Mouse (Mus musculus) testis, postnatal 14 days (tissue): ENCODE measurements around the gene Ccdc83.

Experiments
- DNase-seq: peaks from one replicate; pipeline ENCODE4 v3.0.0; 2021; ENCODE audit warnings: low spot score

Gene Ccdc83

GRCm38 (mm10) chr7:90265289-90265970, at the start of gene Ccdc83:
Ccdc83 (minus strand) TSS chr7:90265777.
- DNase-seq, result peak; percentile 80

- no peak for DNase-seq
Measured at GRCm38 (mm10) chr7:90313421-90313820, 47.8 kb upstream of the Ccdc83 start.

GRCm38 (mm10) chr7:90312151-90312883, 46.7 kb upstream of the Ccdc83 start:
- DNase-seq, result no peak

- no peak for DNase-seq
Measured at GRCm38 (mm10) chr7:90308003-90308402, 42.4 kb upstream of the Ccdc83 start.

- no peak for DNase-seq
Measured at GRCm38 (mm10) chr7:90306968-90307367, 41.4 kb upstream of the Ccdc83 start.

- DNase-seq, result no peak
Measured at GRCm38 (mm10) chr7:90306079-90306478, 40.5 kb upstream of the Ccdc83 start.

- no peak for DNase-seq
Measured at GRCm38 (mm10) chr7:90302647-90303552, 37.3 kb upstream of the Ccdc83 start.

- DNase-seq, result peak; percentile 14
Measured at GRCm38 (mm10) chr7:90301942-90302646, 36.5 kb upstream of the Ccdc83 start, which contains the start of gene Sytl2. Sytl2 (plus strand) TSS chr7:90302252.

GRCm38 (mm10) chr7:90291885-90292284, 26.3 kb upstream of the Ccdc83 start:
- no peak for DNase-seq

GRCm38 (mm10) chr7:90284793-90285192, 19.2 kb upstream of the Ccdc83 start:
- DNase-seq, result no peak

- DNase-seq, result no peak
Measured at GRCm38 (mm10) chr7:90282786-90283185, 17.2 kb upstream of the Ccdc83 start.

GRCm38 (mm10) chr7:90281759-90282546, 16.4 kb upstream of the Ccdc83 start:
- DNase-seq, result no peak

- no peak for DNase-seq
Measured at GRCm38 (mm10) chr7:90280878-90281277, 15.3 kb upstream of the Ccdc83 start.

- no peak for DNase-seq
Measured at GRCm38 (mm10) chr7:90280274-90280875, 14.8 kb upstream of the Ccdc83 start.

- DNase-seq, result no peak
Measured at GRCm38 (mm10) chr7:90279136-90279535, 13.6 kb upstream of the Ccdc83 start.

- no peak for DNase-seq
Measured at GRCm38 (mm10) chr7:90277769-90278168, 12.2 kb upstream of the Ccdc83 start.

- no peak for DNase-seq
Measured at GRCm38 (mm10) chr7:90277246-90277645, 11.7 kb upstream of the Ccdc83 start.

GRCm38 (mm10) chr7:90274561-90275100, 9.1 kb upstream of the Ccdc83 start:
- DNase-seq, result no peak

GRCm38 (mm10) chr7:90270141-90270540, 4.6 kb upstream of the Ccdc83 start:
- no peak for DNase-seq

- DNase-seq, result no peak
Measured at GRCm38 (mm10) chr7:90261902-90262599, 3.5 kb downstream of the Ccdc83 start.
